Mouse (Mus musculus): ENCODE results near the gene Cnr1.

Gene Cnr1

DNA sequence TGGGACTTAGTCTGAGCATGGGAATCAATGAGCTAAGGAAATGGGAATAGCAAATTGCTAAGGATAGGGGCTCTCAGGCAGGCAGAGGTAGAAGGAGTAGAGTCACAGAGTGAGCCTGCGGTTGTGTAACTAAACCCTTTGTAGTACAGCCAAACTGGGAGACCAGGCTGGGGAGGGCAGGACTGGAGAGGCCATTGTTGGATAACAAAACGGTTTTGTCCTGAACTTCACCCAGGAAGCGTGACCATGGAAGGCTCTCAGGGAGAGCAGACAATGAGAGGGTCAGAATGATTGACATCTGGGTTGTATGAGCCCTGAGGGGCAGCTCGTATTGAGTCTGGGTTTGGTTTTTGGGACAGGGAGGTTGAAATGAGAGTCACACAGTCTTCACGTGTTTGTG, 17.2 kb downstream of the Cnr1 start:
- DNase-seq (ENCODE audit: low spot score in 2 of 2), result no peak

DNA sequence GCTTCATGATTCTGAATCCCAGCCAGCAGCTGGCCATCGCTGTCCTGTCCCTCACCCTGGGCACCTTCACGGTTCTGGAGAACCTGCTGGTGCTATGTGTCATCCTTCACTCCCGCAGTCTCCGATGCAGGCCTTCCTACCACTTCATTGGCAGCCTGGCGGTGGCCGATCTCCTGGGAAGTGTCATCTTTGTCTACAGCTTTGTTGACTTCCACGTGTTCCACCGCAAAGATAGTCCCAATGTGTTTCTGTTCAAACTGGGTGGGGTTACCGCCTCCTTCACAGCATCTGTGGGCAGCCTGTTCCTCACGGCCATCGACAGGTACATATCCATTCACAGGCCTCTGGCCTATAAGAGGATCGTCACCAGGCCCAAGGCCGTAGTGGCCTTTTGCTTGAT, 19.5 kb downstream of the Cnr1 start:
- DNase-seq (ENCODE audit: low spot score in 2 of 2), result no peak

DNA sequence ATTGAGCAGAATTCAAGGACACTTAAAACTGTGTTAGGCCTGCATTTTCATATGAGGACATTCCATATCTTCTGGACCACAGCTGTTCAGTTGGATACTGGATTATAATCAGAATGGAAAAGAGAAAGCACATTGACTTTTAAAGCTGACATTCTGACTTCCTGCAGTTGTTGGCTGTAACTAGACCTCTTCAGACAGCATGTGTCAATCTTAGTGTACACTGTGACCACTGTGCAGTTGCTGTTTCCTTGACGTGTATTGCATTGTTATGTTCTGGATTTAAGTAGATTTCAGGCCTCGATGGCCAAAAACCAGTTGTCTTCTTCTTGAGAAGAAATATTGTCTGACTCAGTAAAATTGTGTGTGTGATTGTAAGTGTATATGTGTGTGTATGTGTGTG, 21.3 kb downstream of the Cnr1 start:
- DNase-seq (ENCODE audit: low spot score in 2 of 2), result no peak

DNA sequence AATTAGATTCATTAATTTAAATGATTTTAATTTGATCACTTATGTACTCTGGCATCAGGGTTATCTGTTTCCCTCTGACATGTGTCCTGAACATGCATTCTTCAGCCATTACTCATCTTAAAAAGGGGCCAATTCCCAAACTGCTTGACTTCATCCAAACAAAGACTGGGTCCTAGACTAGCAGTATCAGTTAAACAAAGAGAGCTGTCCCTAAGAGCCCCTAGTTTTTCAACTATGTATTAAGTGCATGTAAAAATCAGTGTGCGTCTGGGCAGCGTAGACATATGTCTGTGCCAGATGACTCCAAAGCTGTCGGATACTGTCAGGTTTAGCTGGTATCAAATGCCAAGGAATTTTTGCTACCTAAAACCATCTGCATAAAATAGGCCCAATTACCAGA, 23.2 kb downstream of the Cnr1 start:
- no peak for DNase-seq (ENCODE audit: low spot score in 2 of 2)

DNA sequence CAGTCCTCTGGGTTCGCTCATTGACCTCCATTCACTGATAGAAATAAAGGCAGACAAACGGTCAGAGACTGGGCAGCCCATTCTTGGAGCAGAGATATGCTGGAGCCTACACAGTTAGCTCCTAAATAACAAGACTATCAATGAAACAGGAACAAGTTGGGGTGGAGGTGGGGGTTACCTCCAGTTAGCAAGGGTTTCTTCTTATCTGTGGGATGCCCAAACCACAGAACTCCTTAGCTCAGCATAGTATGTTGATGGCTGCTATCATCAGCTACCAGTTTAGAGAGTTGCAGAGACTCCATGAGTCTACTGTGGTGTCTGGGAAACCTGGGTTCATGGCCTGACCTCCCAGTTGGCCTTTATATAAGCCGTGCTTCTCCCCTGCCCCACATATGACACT, 33.0 kb downstream of the Cnr1 start:
- no peak for DNase-seq (ENCODE audit: low spot score in 2 of 2)

DNA sequence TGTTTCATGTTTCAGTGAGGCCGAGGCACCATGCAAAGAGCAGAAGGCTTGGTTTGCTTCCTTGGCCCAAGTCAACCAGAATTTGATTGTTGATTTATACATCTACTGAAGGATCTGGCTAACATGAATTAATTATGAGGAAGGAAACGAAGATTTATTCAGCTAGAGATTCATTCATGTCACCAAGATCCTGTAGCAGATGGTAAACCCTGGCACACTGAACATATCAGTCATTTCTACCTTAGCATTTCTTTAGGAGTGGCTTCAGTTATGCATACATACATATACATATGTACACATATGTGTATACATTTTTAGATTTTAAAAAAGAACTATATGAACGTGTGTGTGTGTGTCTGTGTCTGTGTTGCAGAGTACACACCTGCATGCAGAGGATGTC, 34.1 kb downstream of the Cnr1 start:
- DNase-seq (ENCODE audit: low spot score in 2 of 2), result no peak

DNA sequence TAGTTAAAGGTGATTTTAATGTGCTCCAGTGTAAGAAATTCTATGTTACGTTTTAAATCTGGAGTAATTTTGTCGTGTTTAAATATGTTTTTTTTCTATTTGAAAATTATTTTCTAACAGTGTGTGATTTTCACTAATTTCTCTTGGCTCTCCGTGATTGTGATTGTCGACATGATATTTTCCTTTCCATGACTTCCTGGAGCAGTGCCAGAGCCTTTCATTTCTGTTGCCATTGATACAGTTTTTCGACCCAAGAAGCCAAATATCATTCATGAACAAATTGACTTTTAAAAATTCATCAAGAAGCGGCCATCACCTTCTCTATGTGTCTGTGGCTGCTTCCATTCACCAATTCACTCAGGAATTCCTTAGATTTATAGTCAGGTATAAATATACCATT, 35.4 kb downstream of the Cnr1 start:
- no peak for DNase-seq (ENCODE audit: low spot score in 2 of 2)

DNA sequence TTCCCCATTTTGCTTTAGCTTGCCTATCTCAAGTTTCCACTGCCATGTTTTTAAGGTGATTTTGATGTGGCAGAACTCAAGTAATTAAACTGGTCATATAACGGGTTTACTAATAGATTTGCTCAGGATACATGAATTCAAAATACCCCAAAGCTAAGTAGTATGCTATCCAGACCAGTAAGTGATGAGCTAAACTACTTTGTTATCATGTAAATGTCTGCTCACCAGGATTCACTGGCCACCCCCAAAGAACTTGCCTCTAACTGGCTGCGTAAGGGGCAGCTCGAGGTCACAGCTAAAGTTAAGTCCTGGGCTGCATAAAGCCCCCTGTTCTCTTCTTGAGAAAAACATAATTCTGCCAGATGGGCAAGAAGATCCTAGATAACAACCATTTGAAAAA, 46.3 kb downstream of the Cnr1 start:
- no peak for DNase-seq (ENCODE audit: low spot score in 2 of 2)

DNA sequence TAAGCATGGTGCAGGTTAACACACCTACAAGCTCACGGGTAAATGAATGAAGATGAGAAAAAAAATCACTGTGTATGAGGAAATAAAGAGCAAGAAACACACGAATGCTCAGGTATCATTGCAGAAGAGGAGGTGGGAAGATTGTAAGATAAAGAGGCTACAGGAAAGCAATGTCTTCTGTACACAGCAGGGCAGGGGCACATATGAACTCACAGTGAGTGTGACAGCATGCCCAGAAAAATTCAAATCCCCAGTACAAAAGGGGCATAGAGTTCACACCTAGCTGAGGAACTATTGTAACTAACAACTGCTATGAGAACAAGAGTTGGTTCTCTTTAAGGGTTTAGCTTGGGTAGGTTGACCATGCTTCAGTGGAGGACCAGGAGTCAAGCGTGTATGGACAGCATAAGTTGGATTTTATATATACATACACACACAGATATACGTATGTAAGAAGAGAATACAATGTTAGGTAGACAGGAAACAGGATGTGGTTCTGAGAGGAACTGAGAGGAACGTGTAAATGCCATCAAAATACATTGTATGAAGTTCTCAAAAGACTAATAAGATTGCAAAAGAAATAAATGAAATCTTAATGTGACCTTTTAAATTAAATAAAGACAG, 64.2 kb downstream of the Cnr1 start:
- DNase-seq (ENCODE audit: low spot score in 2 of 2), result no peak

DNA sequence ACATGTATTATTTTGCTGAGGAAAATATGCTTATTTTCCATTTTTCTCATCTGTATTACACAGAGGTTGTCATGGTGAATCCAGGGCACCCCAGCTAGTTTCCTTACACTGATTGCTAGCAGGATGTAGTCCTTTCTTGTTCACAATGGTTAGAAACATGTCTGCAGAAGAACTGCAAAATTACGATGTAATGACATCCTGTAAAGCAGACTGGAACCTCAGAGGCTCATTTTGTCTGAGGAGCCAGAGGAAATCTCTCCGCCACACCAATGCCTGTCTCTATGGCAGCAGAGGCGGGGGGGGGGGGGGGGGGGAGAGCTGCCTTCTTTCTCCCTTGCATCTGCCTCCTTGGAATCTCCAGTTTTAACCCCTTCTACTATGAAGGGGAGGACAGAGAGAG, 68.3 kb downstream of the Cnr1 start:
- no peak for DNase-seq (ENCODE audit: low spot score in 2 of 2)

DNA sequence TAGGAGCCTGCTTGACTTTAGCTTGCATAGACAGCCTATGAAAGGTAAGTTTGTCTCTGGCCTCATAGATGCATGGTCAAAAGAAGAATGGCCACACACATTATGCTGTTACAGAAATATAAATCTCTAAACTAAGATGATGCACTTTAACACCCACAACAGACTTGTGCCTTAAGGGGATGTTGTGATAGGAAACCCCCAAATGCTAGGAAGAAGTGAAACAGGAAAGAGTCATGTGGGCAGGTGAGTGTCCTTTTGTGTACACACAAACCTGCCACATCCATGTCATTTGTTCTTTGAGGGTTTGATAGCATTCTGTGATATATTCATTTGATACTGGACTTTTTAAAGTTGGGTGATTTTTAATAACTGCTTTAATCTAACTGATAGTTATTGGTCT, 72.0 kb downstream of the Cnr1 start:
- no peak for DNase-seq (ENCODE audit: low spot score in 2 of 2)

All from urinary bladder, adult 18-20 months (tissue).